Mouse (Mus musculus) intestine, embryonic 14.5 days (tissue): ENCODE data around the gene Opa3. TPM values are rescaled to one million over a fixed set of nuclear protein-coding genes. Genes with fewer than 3 reads are reported as not detected.

ENCODE experiments used
- ATAC-seq: fragments of 200-750 bp; cut with Nextera tagmentation; replicated peaks from 2 replicates; pipeline ENCODE4 v1.8.0; 2017; ENCODE audit warnings: low read depth, moderate number of reproducible peaks, moderate TSS enrichment, moderate library complexity; ENCODE audit not compliant: low FRiP score, low TSS enrichment
- DNase-seq: peaks from one replicate; pipeline ENCODE4 v3.0.0-alpha.2; 2018; ENCODE audit warnings: low spot score
- H3K27ac ChIP-seq: fragments of 300-500 bp; sonication (generic); 2 replicates; pipeline ENCODE4 v1.5.1; 2014; ENCODE audit warnings: low read depth, mild to moderate bottlenecking, control low read depth
- H3K27me3 ChIP-seq: fragments of 300-500 bp; sonication (generic); replicated peaks from 2 replicates; pipeline ENCODE4 v1.6.1; 2014; ENCODE audit warnings: low read length, control low read depth; ENCODE audit not compliant: control insufficient read depth, insufficient read depth
- H3K36me3 ChIP-seq: fragments of 300-500 bp; sonication (generic); 2 replicates; pipeline ENCODE4 v1.6.1; 2014; ENCODE audit warnings: low read length, control low read depth; ENCODE audit not compliant: control insufficient read depth, insufficient read depth
- H3K4me1 ChIP-seq: fragments of 300-500 bp; sonication (generic); replicated peaks from 2 replicates; pipeline ENCODE4 v1.6.1; 2014; ENCODE audit warnings: low read length, control low read depth, mixed read lengths; ENCODE audit not compliant: control insufficient read depth, insufficient read depth
- H3K4me2 ChIP-seq: fragments of 300-500 bp; sonication (generic); 2 replicates; pipeline ENCODE4 v1.6.1; 2014; ENCODE audit warnings: low read length
- H3K4me3 ChIP-seq: fragments of 300-500 bp; sonication (generic); 2 replicates; pipeline ENCODE4 v1.5.1; 2014; ENCODE audit warnings: low read depth, low read length, control low read depth, mixed read lengths
- H3K9ac ChIP-seq: fragments of 300-500 bp; sonication (generic); 2 replicates; pipeline ENCODE4 v1.6.1; 2014; ENCODE audit warnings: mild to moderate bottlenecking, low read length
- H3K9me3 ChIP-seq: fragments of 300-500 bp; sonication (generic); 2 replicates; pipeline ENCODE4 v1.6.1; 2016; ENCODE audit warnings: low read length, control low read depth; ENCODE audit not compliant: control insufficient read depth
- WGBS: fragments of 180-500 bp; shearing (Covaris S2); extraction: QIAGEN DNeasy Blood & Tissue Kit; methylation state at CpG from one replicate; pipeline ENCODE4 v1.1.7; 2014; 5-methylcytosine and 5-hydroxymethylcytosine counted together
- polyA plus RNA-seq: library from polyadenylated mRNA; unstranded; fragments of >200 nt; fragmentation: Nextera tagmentation; extraction: Ambion mirVana; gene quantifications from 2 replicates; pipeline ENCODE4 v1.2.1, GENCODE M21; 2014

Opa3 gene
- polyA plus RNA-seq, 1 experiment from 2014 or later, result 37.4 TPM

- H3K9me3 ChIP-seq, result no peaks in the 10 kb centered on the region
- ATAC-seq, result no peak
- no peaks in the 10 kb centered on the region for H3K27me3 ChIP-seq
- no peak overlapping the region for H3K27ac ChIP-seq
- H3K36me3 ChIP-seq, result peaks cover 47% of the 10 kb centered on the region
- no peak for DNase-seq
- H3K4me2 ChIP-seq, result no peak overlapping the region
- no peak overlapping the region for H3K9ac ChIP-seq
- no peaks in the 10 kb centered on the region for H3K4me1 ChIP-seq
- H3K4me3 ChIP-seq, result no peak overlapping the region
- 64% methylated on average over 6 of the region's 6 CpGs for WGBS
Measured at GRCm38 (mm10) chr7:19196676-19197075, 31.5 kb upstream of the Opa3 start.

- H3K27me3 ChIP-seq, result no peaks in the 10 kb centered on the region
- H3K4me3 ChIP-seq, result no peak overlapping the region
- H3K9me3 ChIP-seq, result no peaks in the 10 kb centered on the region
- peaks cover 42% of the 10 kb centered on the region for H3K36me3 ChIP-seq
- no peak overlapping the region for H3K27ac ChIP-seq
- ATAC-seq (no peak), DNase-seq (no peak)
- H3K4me2 ChIP-seq, result no peak overlapping the region
- H3K9ac ChIP-seq, result no peak overlapping the region
- WGBS, result 33% methylated on average over 2 of the region's 2 CpGs
- no peaks in the 10 kb centered on the region for H3K4me1 ChIP-seq
Measured at GRCm38 (mm10) chr7:19197985-19198384, 30.1 kb upstream of the Opa3 start.

GRCm38 (mm10) chr7:19201660-19202059 lies 26.5 kb upstream of the Opa3 start:
- DNase-seq, result no peak
- Histone ChIP-seq H3K4me2 (no peak overlapping the region), H3K27ac (no peak overlapping the region), H3K4me1 (no peaks in the 10 kb centered on the region), H3K9me3 (no peaks in the 10 kb centered on the region), H3K4me3 (no peak overlapping the region), H3K36me3 (peaks cover 37% of the 10 kb centered on the region), H3K27me3 (no peaks in the 10 kb centered on the region), H3K9ac (no peak overlapping the region)
- 70% methylated on average over 15 of the region's 15 CpGs for WGBS
- ATAC-seq, result no peak; the same call in 1 of the 2 replicates

GRCm38 (mm10) chr7:19202065-19202850 lies 25.9 kb upstream of the Opa3 start:
- Histone ChIP-seq H3K27ac (no peak overlapping the region), H3K9me3 (no peaks in the 10 kb centered on the region), H3K4me2 (no peak overlapping the region), H3K36me3 (peaks cover 32% of the 10 kb centered on the region), H3K27me3 (no peaks in the 10 kb centered on the region), H3K4me1 (no peaks in the 10 kb centered on the region), H3K9ac (no peak overlapping the region), H3K4me3 (no peak overlapping the region)
- 59% methylated on average over 15 of the region's 15 CpGs for WGBS
- DNase-seq (no peak), ATAC-seq (0 out of 2 replicates have a peak, but pooled peaks have one; percentile 41)

GRCm38 (mm10) chr7:19208201-19208910 lies 19.8 kb upstream of the Opa3 start:
- Histone ChIP-seq H3K4me2 (no peak overlapping the region), H3K9me3 (no peaks in the 10 kb centered on the region), H3K27me3 (peaks cover 4% of the 10 kb centered on the region; the same call in 1 of the 2 replicates), H3K27ac (no peak overlapping the region), H3K4me3 (no peak overlapping the region), H3K4me1 (no peaks in the 10 kb centered on the region; the same call in 1 of the 2 replicates), H3K36me3 (peaks cover 14% of the 10 kb centered on the region), H3K9ac (no peak overlapping the region)
- 81% methylated on average over 13 of the region's 13 CpGs for WGBS
- ATAC-seq (no peak), DNase-seq (no peak)

- Histone ChIP-seq H3K4me1 (no peaks in the 10 kb centered on the region; the same call in 1 of the 2 replicates), H3K27ac (no peak overlapping the region), H3K4me3 (no peak overlapping the region), H3K9me3 (no peaks in the 10 kb centered on the region), H3K4me2 (no peak overlapping the region), H3K27me3 (peaks cover 4% of the 10 kb centered on the region; the same call in 1 of the 2 replicates), H3K9ac (no peak overlapping the region), H3K36me3 (peaks cover 10% of the 10 kb centered on the region)
- 48% methylated on average over 7 of the region's 7 CpGs for WGBS
- DNase-seq (no peak), ATAC-seq (no peak)
Measured at GRCm38 (mm10) chr7:19208944-19209472, 19.1 kb upstream of the Opa3 start.

GRCm38 (mm10) chr7:19209494-19209893 lies 18.6 kb upstream of the Opa3 start:
- no peak overlapping the region for H3K9ac ChIP-seq

GRCm38 (mm10) chr7:19210010-19210409 lies 18.1 kb upstream of the Opa3 start:
- no peak overlapping the region for H3K27ac ChIP-seq
- no peak overlapping the region for H3K4me3 ChIP-seq
- no peak for ATAC-seq
- no peaks in the 10 kb centered on the region; the same call in 1 of the 2 replicates for H3K4me1 ChIP-seq
- H3K9me3 ChIP-seq, result no peaks in the 10 kb centered on the region
- WGBS, result 93% methylated on average over 5 of the region's 5 CpGs
- H3K4me2 ChIP-seq, result no peak overlapping the region
- peaks cover 4% of the 10 kb centered on the region; the same call in 1 of the 2 replicates for H3K27me3 ChIP-seq
- no peak overlapping the region for H3K9ac ChIP-seq
- DNase-seq, result no peak
- H3K36me3 ChIP-seq, result 0 out of 2 replicates have a peak, but pooled peaks cover 7% of the 10 kb centered on the region

More at GRCm38 (mm10) chr7:19209494-19209893, 18.6 kb upstream of the Opa3 start:
- DNase-seq, result no peak
- Histone ChIP-seq H3K27me3 (peaks cover 4% of the 10 kb centered on the region; the same call in 1 of the 2 replicates), H3K9me3 (no peaks in the 10 kb centered on the region), H3K4me1 (no peaks in the 10 kb centered on the region; the same call in 1 of the 2 replicates), H3K36me3 (0 out of 2 replicates have a peak, but pooled peaks cover 7% of the 10 kb centered on the region), H3K4me2 (no peak overlapping the region), H3K4me3 (no peak overlapping the region), H3K27ac (no peak overlapping the region)
- WGBS, result 89% methylated on average over 4 of the region's 4 CpGs
- ATAC-seq, result no peak
